Mouse (Mus musculus): ENCODE results near the gene Ccl3. TPM values are rescaled to one million over a fixed set of nuclear protein-coding genes. Genes with fewer than 3 reads are reported as not detected.
A peak's percentile ranks its signal among the peaks of the same experiment; 100 is the strongest.

Gene Ccl3
- polyA plus RNA-seq, 1 experiment, result 0.68 TPM

GRCm38 (mm10) chr11:83646356-83647149, 2.6 kb downstream of the Ccl3 start:
- no peak overlapping the region for H3K4me3 ChIP-seq (ENCODE audit: insufficient read depth, low read length)
- H3K27ac ChIP-seq (ENCODE audit: insufficient read depth, low read length), result no peak overlapping the region
- no peaks in the 10 kb centered on the region for H3K4me1 ChIP-seq (ENCODE audit: control insufficient read depth, insufficient read depth, low read length)
- no peak for TF ChIP-seq CTCF (IDR thresholded peaks at IDR 0.05; ENCODE audit: borderline replicate concordance, insufficient read depth, low read length)
- TF ChIP-seq POLR2A (IDR thresholded peaks at IDR 0.05; ENCODE audit: low read depth, low read length), result no peak

GRCm38 (mm10) chr11:83645521-83645920, 3.6 kb downstream of the Ccl3 start, which contains the start of gene Rpl9-ps1:
Gene Rpl9-ps1 (minus strand): TSS chr11:83645621.
- no peak for TF ChIP-seq CTCF (IDR thresholded peaks at IDR 0.05; ENCODE audit: borderline replicate concordance, insufficient read depth, low read length)
- TF ChIP-seq POLR2A (IDR thresholded peaks at IDR 0.05; ENCODE audit: low read depth, low read length), result no peak
- Histone ChIP-seq H3K27ac (ENCODE audit: insufficient read depth, low read length) (no peak within 1 kb of the TSS), H3K4me1 (ENCODE audit: control insufficient read depth, insufficient read depth, low read length) (no peaks in the 10 kb centered on the region)

DNA sequence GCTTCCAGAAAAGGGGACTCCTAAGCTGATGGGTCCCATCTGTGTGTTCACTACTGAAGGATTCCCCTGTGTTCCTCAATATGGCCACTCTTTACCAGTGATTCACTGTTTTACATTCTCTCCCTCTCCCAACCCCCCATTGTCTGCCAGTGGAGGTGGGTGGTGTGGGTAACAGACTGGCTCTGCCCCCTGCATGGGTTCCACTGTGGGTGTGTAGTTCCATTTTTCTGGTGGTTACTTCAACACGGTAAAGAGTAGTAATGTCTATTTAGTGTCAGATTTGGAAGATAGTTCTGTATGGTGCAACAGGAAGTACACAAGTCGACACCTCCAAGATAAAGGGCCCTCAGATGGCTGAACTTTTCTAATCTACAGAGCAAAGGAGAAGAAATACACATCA, 7.9 kb downstream of the Ccl3 start:
- H3K4me3 ChIP-seq (ENCODE audit: insufficient read depth, low read length), result no peak overlapping the region
- no peak for TF ChIP-seq POLR2A (IDR thresholded peaks at IDR 0.05; ENCODE audit: low read depth, low read length)
- no peak for TF ChIP-seq CTCF (IDR thresholded peaks at IDR 0.05; ENCODE audit: borderline replicate concordance, insufficient read depth, low read length)
- H3K27ac ChIP-seq (ENCODE audit: insufficient read depth, low read length), result no peak overlapping the region
- no peaks in the 10 kb centered on the region for H3K4me1 ChIP-seq (ENCODE audit: control insufficient read depth, insufficient read depth, low read length)

More at GRCm38 (mm10) chr11:83645521-83645920, 3.6 kb downstream of the Ccl3 start, which contains the start of gene Rpl9-ps1:
- no peak within 1 kb of the TSS for H3K4me3 ChIP-seq (ENCODE audit: insufficient read depth, low read length)

- Histone ChIP-seq H3K4me1 (ENCODE audit: control insufficient read depth, insufficient read depth, low read length) (no peaks in the 10 kb centered on the region), H3K27ac (ENCODE audit: insufficient read depth, low read length) (no peak overlapping the region), H3K4me3 (ENCODE audit: insufficient read depth, low read length) (no peak overlapping the region)
- TF ChIP-seq CTCF (IDR thresholded peaks at IDR 0.05; ENCODE audit: borderline replicate concordance, insufficient read depth, low read length) (no peak), POLR2A (IDR thresholded peaks at IDR 0.05; ENCODE audit: low read depth, low read length) (no peak)
Measured at GRCm38 (mm10) chr11:83640141-83640540, 9.0 kb downstream of the Ccl3 start.

DNA sequence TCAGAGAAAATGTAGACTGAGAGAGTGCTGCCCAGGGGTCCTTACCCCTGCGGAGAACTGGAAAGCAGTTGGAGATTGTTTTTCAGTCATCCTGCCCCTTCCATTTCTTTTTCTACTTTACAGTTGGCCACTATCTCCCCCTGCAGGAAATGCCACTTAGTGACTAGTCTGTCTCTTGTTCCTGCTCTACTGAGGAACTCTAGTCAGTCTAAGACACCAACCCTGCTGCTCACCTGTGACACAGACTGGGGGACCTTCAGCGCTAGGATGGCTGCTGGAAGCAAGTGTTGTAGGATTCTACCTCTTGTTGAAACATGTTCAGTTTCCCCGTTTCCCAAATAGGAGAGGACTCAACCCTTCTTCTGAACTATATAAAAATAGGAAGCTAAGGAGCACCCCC, 9.6 kb downstream of the Ccl3 start:
- H3K4me3 ChIP-seq (ENCODE audit: insufficient read depth, low read length), result no peak overlapping the region
- no peaks in the 10 kb centered on the region for H3K4me1 ChIP-seq (ENCODE audit: control insufficient read depth, insufficient read depth, low read length)
- TF ChIP-seq CTCF (IDR thresholded peaks at IDR 0.05; ENCODE audit: borderline replicate concordance, insufficient read depth, low read length) (no peak), POLR2A (IDR thresholded peaks at IDR 0.05; ENCODE audit: low read depth, low read length) (no peak)
- H3K27ac ChIP-seq (ENCODE audit: insufficient read depth, low read length), result no peak overlapping the region

DNA sequence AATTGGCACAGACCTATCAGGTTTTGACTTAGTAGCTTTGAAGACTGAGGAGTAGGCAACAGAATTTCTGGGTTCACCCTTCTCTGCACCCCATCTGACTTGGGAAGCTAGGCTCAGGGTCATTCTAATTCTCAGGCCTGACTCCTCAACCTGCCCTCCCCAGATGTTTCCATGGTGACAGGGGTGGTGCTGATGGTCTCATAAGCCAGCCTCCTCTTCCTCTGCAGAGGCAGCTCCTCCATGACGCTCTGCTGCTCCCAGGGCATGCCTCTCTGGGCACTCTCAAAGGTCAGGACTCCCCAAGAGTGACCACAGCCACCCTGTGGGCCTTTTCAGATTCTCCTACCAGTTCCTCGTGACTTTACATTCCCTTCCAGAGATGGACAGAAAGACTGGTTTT, 10.2 kb downstream of the Ccl3 start:
- Histone ChIP-seq H3K4me1 (ENCODE audit: control insufficient read depth, insufficient read depth, low read length) (no peaks in the 10 kb centered on the region), H3K27ac (ENCODE audit: insufficient read depth, low read length) (no peak overlapping the region), H3K4me3 (ENCODE audit: insufficient read depth, low read length) (no peak overlapping the region)
- TF ChIP-seq POLR2A (IDR thresholded peaks at IDR 0.05; ENCODE audit: low read depth, low read length) (no peak), CTCF (IDR thresholded peaks at IDR 0.05; ENCODE audit: borderline replicate concordance, insufficient read depth, low read length) (no peak)

DNA sequence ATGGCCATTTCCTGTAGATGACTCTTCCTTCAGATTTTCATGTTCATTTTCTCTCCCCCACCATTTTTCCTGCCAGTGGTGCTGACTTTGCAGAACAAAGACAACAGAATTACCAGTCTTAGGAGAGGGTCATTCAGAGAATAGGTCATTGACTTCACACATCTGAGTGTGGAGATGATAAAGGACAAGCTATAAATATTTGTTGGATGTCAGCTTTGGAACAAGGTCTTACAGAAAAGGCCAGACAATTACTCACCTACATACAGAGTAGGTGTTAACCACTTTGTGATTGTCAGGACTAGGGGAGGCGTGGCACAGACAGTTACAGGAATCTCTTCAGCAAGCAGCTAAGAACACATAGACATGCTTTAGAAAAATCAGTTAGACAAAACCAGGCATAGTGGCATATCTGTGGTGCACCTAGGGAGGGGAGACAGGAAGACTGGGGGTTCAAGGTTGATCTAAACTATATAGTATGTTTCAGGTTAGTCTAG, 12.4 kb downstream of the Ccl3 start:
- no peak overlapping the region for H3K27ac ChIP-seq (ENCODE audit: insufficient read depth, low read length)
- no peak overlapping the region for H3K4me3 ChIP-seq (ENCODE audit: insufficient read depth, low read length)
- no peaks in the 10 kb centered on the region for H3K4me1 ChIP-seq (ENCODE audit: control insufficient read depth, insufficient read depth, low read length)
- no peak for TF ChIP-seq CTCF (IDR thresholded peaks at IDR 0.05; ENCODE audit: borderline replicate concordance, insufficient read depth, low read length)
- TF ChIP-seq POLR2A (IDR thresholded peaks at IDR 0.05; ENCODE audit: low read depth, low read length), result no peak

- TF ChIP-seq CTCF (IDR thresholded peaks at IDR 0.05; ENCODE audit: borderline replicate concordance, insufficient read depth, low read length) (no peak), POLR2A (IDR thresholded peaks at IDR 0.05; ENCODE audit: low read depth, low read length) (no peak)
- no peak overlapping the region for H3K4me3 ChIP-seq (ENCODE audit: insufficient read depth, low read length)
- H3K27ac ChIP-seq (ENCODE audit: insufficient read depth, low read length), result no peak overlapping the region
- peaks cover 3% of the 10 kb centered on the region; the same call in 1 of the 2 replicates for H3K4me1 ChIP-seq (ENCODE audit: control insufficient read depth, insufficient read depth, low read length)
Measured at GRCm38 (mm10) chr11:83634898-83635297, 14.3 kb downstream of the Ccl3 start.

GRCm38 (mm10) chr11:83634425-83634824, 14.7 kb downstream of the Ccl3 start:
- Histone ChIP-seq H3K4me1 (ENCODE audit: control insufficient read depth, insufficient read depth, low read length) (peaks cover 3% of the 10 kb centered on the region; the same call in 1 of the 2 replicates), H3K27ac (ENCODE audit: insufficient read depth, low read length) (no peak overlapping the region), H3K4me3 (ENCODE audit: insufficient read depth, low read length) (no peak overlapping the region)
- TF ChIP-seq CTCF (IDR thresholded peaks at IDR 0.05; ENCODE audit: borderline replicate concordance, insufficient read depth, low read length) (no peak), POLR2A (IDR thresholded peaks at IDR 0.05; ENCODE audit: low read depth, low read length) (no peak)

- TF ChIP-seq POLR2A (IDR thresholded peaks at IDR 0.05; ENCODE audit: low read depth, low read length), result no peak
- TF ChIP-seq CTCF (IDR thresholded peaks at IDR 0.05; ENCODE audit: borderline replicate concordance, insufficient read depth, low read length), result peak; percentile 47; the same call in 1 of the 2 replicates
Measured at GRCm38 (mm10) chr11:83632744-83633143, 16.4 kb downstream of the Ccl3 start.

More at GRCm38 (mm10) chr11:83632744-83633143, 16.4 kb downstream of the Ccl3 start:
- Histone ChIP-seq H3K4me1 (ENCODE audit: control insufficient read depth, insufficient read depth, low read length) (peaks cover 3% of the 10 kb centered on the region; the same call in 1 of the 2 replicates), H3K27ac (ENCODE audit: insufficient read depth, low read length) (no peak overlapping the region), H3K4me3 (ENCODE audit: insufficient read depth, low read length) (no peak overlapping the region)

Measured in embryonic fibroblast, embryonic 13.5 days (primary cell).